Mouse (Mus musculus) limb, embryonic 13.5 days (tissue): Measurements from ENCODE around the gene Notum. TPM values are rescaled to one million over a fixed set of nuclear protein-coding genes. Genes with fewer than 3 reads are reported as not detected.

ENCODE experiments used
- ATAC-seq: fragments of 200-750 bp; cut with Nextera tagmentation; 2 replicates; pipeline ENCODE4 v1.8.0; 2017; ENCODE audit warnings: low read depth, moderate number of reproducible peaks, moderate TSS enrichment; ENCODE audit not compliant: low FRiP score
- H3K27ac ChIP-seq: fragments of 300-500 bp; sonication (generic); 2 replicates; pipeline ENCODE4 v1.5.1; 2015; ENCODE audit warnings: inconsistent platforms, mild to moderate bottlenecking, moderate library complexity
- H3K27me3 ChIP-seq: fragments of 300-500 bp; sonication (generic); 2 replicates; pipeline ENCODE4 v1.6.1; 2015; ENCODE audit warnings: mild to moderate bottlenecking, inconsistent platforms
- H3K36me3 ChIP-seq: fragments of 300-500 bp; sonication (generic); 2 replicates; pipeline ENCODE4 v1.6.1; 2015; ENCODE audit warnings: inconsistent platforms, mild to moderate bottlenecking, moderate library complexity
- H3K4me1 ChIP-seq: fragments of 300-500 bp; sonication (generic); 2 replicates; pipeline ENCODE4 v1.6.1; 2015; ENCODE audit warnings: inconsistent platforms
- H3K4me2 ChIP-seq: fragments of 300-500 bp; sonication (generic); replicated peaks from 2 replicates; pipeline ENCODE4 v1.6.1; 2015; ENCODE audit warnings: inconsistent platforms, mild to moderate bottlenecking, moderate library complexity
- H3K4me3 ChIP-seq: fragments of 300-500 bp; sonication (generic); 2 replicates; pipeline ENCODE4 v1.5.1; 2015; ENCODE audit warnings: moderate library complexity, mild to moderate bottlenecking, inconsistent platforms
- H3K9ac ChIP-seq: fragments of 300-500 bp; sonication (generic); 2 replicates; pipeline ENCODE4 v1.6.1; 2015; ENCODE audit warnings: mild to moderate bottlenecking, inconsistent platforms
- H3K9me3 ChIP-seq: fragments of 300-500 bp; sonication (generic); 2 replicates; pipeline ENCODE4 v1.6.1; 2016; ENCODE audit warnings: inconsistent platforms
- WGBS: fragments of 180-500 bp; shearing (Covaris S2); methylation state at CpG from one replicate; pipeline ENCODE4 v1.1.7; 2015; 5-methylcytosine and 5-hydroxymethylcytosine counted together
- polyA plus RNA-seq: library from polyadenylated mRNA; unstranded; fragments of >200 nt; fragmentation: Nextera tagmentation; extraction: Ambion mirVana; gene quantifications from 2 replicates; pipeline ENCODE4 v1.2.1, GENCODE M21; 2015

Gene Notum
- polyA plus RNA-seq, 1 experiment from 2014 or later, result 6.5 TPM

DNA sequence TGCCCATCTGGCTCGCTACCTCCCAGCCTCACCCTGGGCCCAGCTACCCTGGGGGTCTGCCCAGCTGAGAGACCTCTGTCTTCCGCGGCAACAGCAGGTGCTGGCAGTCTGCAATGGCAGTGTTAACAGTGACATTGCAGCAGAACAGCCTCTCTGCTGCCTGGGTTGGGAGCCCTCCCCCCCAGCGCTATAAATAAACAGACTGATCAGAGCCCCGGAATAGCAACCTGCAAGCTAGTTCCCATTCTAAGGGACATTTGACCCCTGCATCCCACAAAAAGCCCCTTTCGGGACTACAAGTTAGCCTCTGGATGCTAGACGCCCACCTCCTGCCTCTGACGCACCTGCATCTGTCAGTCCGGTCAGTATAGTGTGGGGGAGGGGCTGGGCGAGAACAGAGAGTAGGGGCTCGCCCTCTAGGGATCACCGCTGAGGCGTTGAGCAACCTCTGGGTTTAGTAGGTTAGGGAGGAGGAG lies 12.9 kb downstream of the Notum start, which contains the start of gene Myadml2:
Myadml2 (minus strand) TSS at position 158 of the 476 bp plus-strand sequence.
- no peaks in the 10 kb centered on the region for H3K9me3 ChIP-seq
- H3K9ac ChIP-seq, result no peak within 1 kb of the TSS
- H3K4me3 ChIP-seq, result peak within 1 kb of the TSS; percentile 8; the same call in 1 of the 2 replicates
- peak within 1 kb of the TSS; percentile 48 for H3K4me2 ChIP-seq
- no peak within 1 kb of the TSS for H3K27ac ChIP-seq
- H3K4me1 ChIP-seq, result peaks cover 15% of the 10 kb centered on the region
- no peak for ATAC-seq
- 8% methylated on average over 13 of the region's 13 CpGs for whole genome bisulfite sequencing
- H3K27me3 ChIP-seq, result peaks cover 16% of the 10 kb centered on the region
- no peaks in the 10 kb centered on the region for H3K36me3 ChIP-seq

- H3K27me3 ChIP-seq, result peaks cover 18% of the 10 kb centered on the region
- H3K4me3 ChIP-seq, result no peak overlapping the region
- H3K9me3 ChIP-seq, result no peaks in the 10 kb centered on the region
- peaks cover 23% of the 10 kb centered on the region for H3K4me1 ChIP-seq
- WGBS, result 78% methylated on average over 35 of the region's 35 CpGs
- no peaks in the 10 kb centered on the region for H3K36me3 ChIP-seq
- no peak for ATAC-seq
- no peak overlapping the region for H3K27ac ChIP-seq
- no peak overlapping the region for H3K9ac ChIP-seq
- peak overlapping the region; percentile 48 for H3K4me2 ChIP-seq
These were observed 13.7 kb downstream of the Notum start for GRCm38 (mm10) chr11:120647047-120647830.

GRCm38 (mm10) chr11:120643601-120643987 lies 17.4 kb downstream of the Notum start, which contains the start of gene Pycr1:
TSS of gene Pycr1 (minus strand) at chr11:120643769.
- H3K4me3 ChIP-seq, result peak within 1 kb of the TSS; percentile 55
- H3K27ac ChIP-seq, result peak within 1 kb of the TSS; percentile 72
- peak within 1 kb of the TSS; percentile 89 for H3K4me2 ChIP-seq
- no peaks in the 10 kb centered on the region for H3K36me3 ChIP-seq
- no peaks in the 10 kb centered on the region for H3K9me3 ChIP-seq
- H3K4me1 ChIP-seq, result peaks cover 33% of the 10 kb centered on the region
- H3K9ac ChIP-seq, result peak within 1 kb of the TSS; percentile 78
- WGBS, result under 1% methylated on average over 15 of the region's 15 CpGs
- peak; percentile 99 for ATAC-seq
- peaks cover 25% of the 10 kb centered on the region for H3K27me3 ChIP-seq

GRCm38 (mm10) chr11:120642939-120643600 lies 17.9 kb downstream of the Notum start:
- H3K27me3 ChIP-seq, result peaks cover 23% of the 10 kb centered on the region
- peak overlapping the region; percentile 72 for H3K27ac ChIP-seq
- H3K4me1 ChIP-seq, result peaks cover 30% of the 10 kb centered on the region
- H3K36me3 ChIP-seq, result no peaks in the 10 kb centered on the region
- WGBS, result under 1% methylated on average over 18 of the region's 18 CpGs
- H3K9ac ChIP-seq, result peak overlapping the region; percentile 78
- peak overlapping the region; percentile 55 for H3K4me3 ChIP-seq
- peak overlapping the region; percentile 89 for H3K4me2 ChIP-seq
- ATAC-seq, result peak; percentile 60
- no peaks in the 10 kb centered on the region for H3K9me3 ChIP-seq

- Histone ChIP-seq H3K9ac (peak overlapping the region; percentile 78), H3K9me3 (no peaks in the 10 kb centered on the region), H3K4me1 (peaks cover 24% of the 10 kb centered on the region), H3K4me3 (peak overlapping the region; percentile 55; the same call in 1 of the 2 replicates), H3K27ac (no peak overlapping the region), H3K36me3 (no peaks in the 10 kb centered on the region), H3K4me2 (peak overlapping the region; percentile 89), H3K27me3 (peaks cover 11% of the 10 kb centered on the region)
- WGBS, result 77% methylated on average over 8 of the region's 8 CpGs
- no peak for ATAC-seq
These were observed 19.1 kb downstream of the Notum start for GRCm38 (mm10) chr11:120641869-120642268.

GRCm38 (mm10) chr11:120641255-120641654 lies 19.7 kb downstream of the Notum start:
- H3K4me2 ChIP-seq, result 0 out of 2 replicates have a peak overlapping the region, but pooled peaks have one; percentile 3
- no peak overlapping the region for H3K27ac ChIP-seq
- no peaks in the 10 kb centered on the region for H3K9me3 ChIP-seq
- H3K4me1 ChIP-seq, result peaks cover 24% of the 10 kb centered on the region
- 50% methylated on average over 9 of the region's 9 CpGs for WGBS
- H3K4me3 ChIP-seq, result no peak overlapping the region
- no peaks in the 10 kb centered on the region for H3K36me3 ChIP-seq
- H3K9ac ChIP-seq, result peak overlapping the region; percentile 27
- ATAC-seq, result no peak
- H3K27me3 ChIP-seq, result peaks cover 9% of the 10 kb centered on the region; the same call in 1 of the 2 replicates

- no peaks in the 10 kb centered on the region for H3K9me3 ChIP-seq
- no peak overlapping the region for H3K4me3 ChIP-seq
These were observed 26.2 kb downstream of the Notum start for GRCm38 (mm10) chr11:120634810-120635209.

DNA sequence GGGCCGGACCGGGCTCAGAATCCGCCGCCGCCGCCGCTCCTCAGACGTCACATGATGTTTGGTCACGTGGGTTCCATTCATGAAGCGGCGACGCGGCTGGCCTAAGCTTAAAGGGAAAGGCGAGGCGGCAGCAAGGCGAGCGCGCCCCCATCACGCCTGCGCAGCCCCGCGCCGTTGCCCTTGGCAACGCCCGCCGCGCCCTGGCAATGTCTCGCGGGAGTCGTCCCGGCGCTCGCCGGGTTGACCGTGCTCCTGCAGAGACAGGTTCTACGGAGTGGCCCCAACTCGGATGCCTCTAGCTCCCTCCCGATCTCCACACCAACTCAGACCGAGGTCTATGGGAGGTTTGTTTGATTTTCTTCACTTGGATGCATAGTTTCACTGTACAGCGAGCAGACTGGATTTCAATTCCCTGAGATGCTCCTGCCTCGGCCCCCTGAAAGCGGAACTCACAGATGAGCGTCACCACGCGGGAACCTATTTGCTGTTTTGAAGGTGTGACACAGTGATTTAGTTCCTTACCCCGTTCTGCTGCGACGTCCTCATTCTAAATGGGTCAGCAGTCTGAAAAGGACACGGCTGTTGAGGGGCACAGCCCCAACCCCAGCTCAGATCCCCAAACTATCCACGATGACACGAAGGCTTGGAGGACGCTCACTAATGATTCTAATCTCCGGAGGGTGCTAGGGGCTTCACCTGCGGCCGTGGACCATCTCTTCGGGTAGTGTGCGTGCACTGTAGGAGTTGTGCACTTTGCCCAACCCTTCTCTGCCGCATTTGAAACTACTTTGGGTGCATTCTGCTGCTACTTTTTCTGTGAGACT lies 27.2 kb downstream of the Notum start, which contains the start of gene Mafg:
Mafg (minus strand) TSS at position 81 of the 824 bp plus-strand sequence.
- ATAC-seq, result peak; percentile 92
- H3K36me3 ChIP-seq, result peaks cover 11% of the 10 kb centered on the region
- 11% methylated on average over 58 of the region's 58 CpGs for WGBS

More at GRCm38 (mm10) chr11:120634810-120635209, 26.2 kb downstream of the Notum start:
- H3K4me2 ChIP-seq, result no peak overlapping the region
- no peaks in the 10 kb centered on the region for H3K36me3 ChIP-seq
- WGBS, result 82% methylated on average over 5 of the region's 5 CpGs
- H3K9ac ChIP-seq, result no peak overlapping the region
- no peak for ATAC-seq
- H3K27ac ChIP-seq, result no peak overlapping the region
- no peaks in the 10 kb centered on the region for H3K27me3 ChIP-seq
- H3K4me1 ChIP-seq, result peaks cover 31% of the 10 kb centered on the region

GRCm38 (mm10) chr11:120632559-120633519 lies 28.1 kb downstream of the Notum start:
- peak overlapping the region; percentile 86 for H3K27ac ChIP-seq
- under 1% methylated on average over 111 of the region's 116 CpGs for WGBS

More for the DNA sequence above, 27.2 kb downstream of the Notum start, which contains the start of gene Mafg:
- peak within 1 kb of the TSS; percentile 85 for H3K4me2 ChIP-seq
- peaks cover 33% of the 10 kb centered on the region for H3K4me1 ChIP-seq
- peak within 1 kb of the TSS; percentile 94 for H3K9ac ChIP-seq
- no peaks in the 10 kb centered on the region for H3K9me3 ChIP-seq
- no peaks in the 10 kb centered on the region for H3K27me3 ChIP-seq
- H3K27ac ChIP-seq, result peak within 1 kb of the TSS; percentile 86
- H3K4me3 ChIP-seq, result peak within 1 kb of the TSS; percentile 96

GRCm38 (mm10) chr11:120631726-120632448 lies 29.1 kb downstream of the Notum start:
- Histone ChIP-seq H3K4me1 (peaks cover 33% of the 10 kb centered on the region), H3K27ac (no peak overlapping the region; the same call in 1 of the 2 replicates), H3K9me3 (no peaks in the 10 kb centered on the region), H3K4me3 (peak overlapping the region; percentile 96), H3K9ac (peak overlapping the region; percentile 94), H3K36me3 (peaks cover 26% of the 10 kb centered on the region), H3K4me2 (peak overlapping the region; percentile 85), H3K27me3 (no peaks in the 10 kb centered on the region)
- no peak for ATAC-seq
- 65% methylated on average over 4 of the region's 4 CpGs for WGBS

More at GRCm38 (mm10) chr11:120632559-120633519, 28.1 kb downstream of the Notum start:
- peak overlapping the region; percentile 85 for H3K4me2 ChIP-seq
- H3K9me3 ChIP-seq, result no peaks in the 10 kb centered on the region
- peak; percentile 84 for ATAC-seq
- peaks cover 33% of the 10 kb centered on the region for H3K4me1 ChIP-seq
- H3K36me3 ChIP-seq, result peaks cover 16% of the 10 kb centered on the region
- H3K27me3 ChIP-seq, result no peaks in the 10 kb centered on the region
- peak overlapping the region; percentile 96 for H3K4me3 ChIP-seq
- H3K9ac ChIP-seq, result peak overlapping the region; percentile 94
